Mouse (Mus musculus) left cerebral cortex, adult 2 months (tissue): ENCODE results near the gene Zc3h14. TPM values are rescaled to one million over a fixed set of nuclear protein-coding genes. Genes with fewer than 3 reads are reported as not detected.

Source experiments
- DNase-seq, 2 experiments: peaks; one replicate each; pipeline ENCODE4 v3.0.0; 2021 to 2022; ENCODE audit warnings: low spot score in 2 of 2, mixed read lengths in 1 of 2; ENCODE audit errors: extremely low spot score in 1 of 2
- H3K27ac ChIP-seq: fragments of 200-600 bp; 2 replicates; pipeline ENCODE4 v1.8.1; 2022
- H3K4me3 ChIP-seq: fragments of 200-600 bp; 2 replicates; pipeline ENCODE4 v1.8.1; 2022
- CTCF ChIP-seq: fragments of 200-600 bp; IDR thresholded peaks from 2 replicates; pipeline ENCODE4 v1.8.1; 2022; ENCODE audit warnings: antibody characterized with exemption, mild to moderate bottlenecking, moderate library complexity
- intact Hi-C: fragments of 180-260 bp; cut with DNase I; formaldehyde crosslinking; loops from one replicate; pipeline ENCODE4 v1.15.1; 2025
- total RNA-seq, 2 experiments: library from RNA; stranded (reverse); gene quantifications; 2 replicates each; pipeline ENCODE4 v1.2.3; 2021

Gene Zc3h14
- total RNA-seq, 2 experiments from 2014 or later, result 93.1 to 96.1 TPM

DNA sequence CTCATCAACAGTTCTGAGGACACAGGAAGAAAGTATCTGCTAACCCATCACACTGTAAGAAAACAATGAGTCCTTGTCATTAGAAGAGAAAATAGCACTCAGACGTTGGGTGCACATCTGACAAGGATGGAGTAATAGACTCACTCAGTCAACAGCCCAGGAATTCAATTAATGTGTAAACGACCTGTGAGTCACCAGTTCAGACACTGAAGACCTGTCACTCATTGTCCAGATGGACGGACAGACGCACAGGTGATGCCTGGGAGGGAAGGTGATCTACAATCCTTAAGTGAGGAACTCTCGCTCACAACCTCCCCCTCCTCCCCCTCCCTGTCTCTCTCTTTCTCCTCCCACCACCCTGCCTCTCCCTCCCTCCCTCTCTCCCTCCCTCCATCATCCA is 21.8 kb upstream of the Zc3h14 start:
- DNase-seq, result no peak
- intact Hi-C loops, result no loop called here
- no peak for TF ChIP-seq CTCF
- Histone ChIP-seq H3K27ac (no peak overlapping the region), H3K4me3 (no peak overlapping the region)

GRCm38 (mm10) chr12:98726078-98726477 is 20.7 kb upstream of the Zc3h14 start:
- no peak for TF ChIP-seq CTCF
- intact Hi-C loops, result no loop called here
- Histone ChIP-seq H3K4me3 (no peak overlapping the region), H3K27ac (no peak overlapping the region)
- DNase-seq, result no peak

DNA sequence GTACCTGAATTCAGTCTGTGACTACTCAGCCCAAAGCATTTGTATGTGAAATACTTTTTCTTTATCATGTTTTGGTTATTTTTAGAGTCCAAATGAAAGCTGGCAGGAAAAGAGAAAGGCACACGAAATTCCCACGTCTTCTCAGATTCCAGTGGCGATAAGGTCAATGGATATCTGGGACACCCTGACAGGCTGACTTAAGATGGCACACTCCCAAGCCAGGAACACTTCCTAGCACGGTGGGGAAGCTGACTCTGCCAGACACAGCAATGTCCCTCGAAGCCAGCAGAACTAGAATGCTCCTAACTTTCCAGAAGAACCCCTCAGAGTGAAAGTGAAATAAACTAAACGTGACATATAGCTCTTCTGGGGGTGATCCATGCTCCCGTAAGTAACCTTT is 19.6 kb upstream of the Zc3h14 start:
- H3K27ac ChIP-seq, result no peak overlapping the region
- DNase-seq, result no peak
- no peak overlapping the region for H3K4me3 ChIP-seq
- intact Hi-C loops, result no loop called here
- TF ChIP-seq CTCF, result no peak

- DNase-seq, result no peak
- intact Hi-C loops, result no loop called here
- Histone ChIP-seq H3K27ac (no peak overlapping the region), H3K4me3 (no peak overlapping the region)
- no peak for TF ChIP-seq CTCF
Measured at GRCm38 (mm10) chr12:98730682-98731081, 16.1 kb upstream of the Zc3h14 start.

- intact Hi-C loops, result no loop called here
- Histone ChIP-seq H3K27ac (no peak overlapping the region), H3K4me3 (peak overlapping the region; percentile 81)
- TF ChIP-seq CTCF, result no peak
- DNase-seq, result no peak
Measured at GRCm38 (mm10) chr12:98733165-98733564, 13.6 kb upstream of the Zc3h14 start.

DNA sequence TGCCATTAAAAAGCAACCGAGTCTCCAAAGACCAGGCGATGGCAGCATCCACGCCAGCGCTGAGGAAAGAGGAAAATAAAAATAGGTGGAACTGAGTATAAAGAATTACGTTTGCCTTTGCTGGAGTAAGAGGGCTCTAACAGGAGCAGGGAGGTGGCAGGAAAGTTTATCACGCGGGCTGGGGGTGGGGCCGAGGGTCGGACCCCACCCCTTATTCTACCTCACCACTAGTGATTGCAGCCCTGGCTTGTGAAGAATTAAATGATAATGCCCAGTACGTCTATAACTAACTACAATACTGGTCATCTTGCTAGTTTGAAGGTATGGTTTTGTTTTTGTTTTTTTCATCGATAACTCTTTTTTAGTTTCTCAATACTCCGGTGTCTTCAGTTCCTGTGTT is 13.0 kb upstream of the Zc3h14 start:
- H3K4me3 ChIP-seq, result peak overlapping the region; percentile 81
- TF ChIP-seq CTCF, result no peak
- no peak for DNase-seq
- peak overlapping the region; percentile 40; the same call in 1 of the 2 replicates for H3K27ac ChIP-seq
- intact Hi-C loops, result no loop called here

- H3K4me3 ChIP-seq, result peak overlapping the region; percentile 81
- DNase-seq, result peak; percentile 84 to 91
- intact Hi-C loops, result no loop called here
Measured at GRCm38 (mm10) chr12:98734246-98734879, 12.4 kb upstream of the Zc3h14 start.

DNA sequence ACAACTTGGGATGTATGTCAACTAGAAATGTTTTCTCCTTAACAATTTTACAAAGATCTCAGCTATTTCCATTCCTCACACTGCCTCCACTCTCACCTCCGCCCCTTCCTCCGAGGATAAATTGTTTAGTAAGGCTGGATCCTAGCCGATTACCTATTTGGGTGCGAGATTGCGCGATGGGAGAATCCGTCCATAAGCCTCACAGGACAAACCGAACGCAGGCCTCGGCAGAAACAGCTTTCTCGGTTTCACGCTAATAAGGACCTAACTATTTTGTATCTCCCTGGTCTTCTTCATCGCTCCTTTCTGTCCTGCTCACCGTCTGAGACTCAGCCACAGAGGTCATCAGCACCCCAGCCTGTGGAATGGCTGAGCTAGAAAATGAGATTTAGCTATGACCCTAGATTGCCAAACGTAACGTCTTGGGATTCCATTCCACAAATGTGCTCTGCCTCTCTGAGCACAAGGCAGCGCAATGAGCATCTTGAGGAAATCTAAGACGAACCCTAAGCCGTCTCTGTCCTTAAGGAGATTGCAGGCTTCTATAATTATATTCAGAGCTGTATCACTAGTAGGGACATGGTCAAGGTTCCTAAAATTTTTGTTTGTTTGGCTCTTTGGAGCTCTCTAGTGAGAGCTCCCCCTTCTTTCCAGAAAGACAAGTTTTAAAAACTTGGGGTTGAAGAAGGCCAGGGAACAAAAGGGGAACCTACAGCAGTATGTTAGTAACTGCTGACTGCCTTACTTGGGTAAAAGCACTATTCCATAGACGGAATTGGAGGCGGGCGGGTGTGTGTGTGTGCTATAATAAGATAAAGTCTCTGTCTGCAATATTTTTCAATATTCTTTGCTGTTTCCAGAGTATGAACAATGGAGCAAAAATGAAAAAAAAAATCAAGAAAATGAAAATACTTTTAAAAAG is 11.6 kb upstream of the Zc3h14 start:
- Histone ChIP-seq H3K27ac (peak overlapping the region; percentile 85), H3K4me3 (peak overlapping the region; percentile 81)
- intact Hi-C loops, result no loop called here
- no peak for TF ChIP-seq CTCF
- no peak for DNase-seq

More at GRCm38 (mm10) chr12:98734246-98734879, 12.4 kb upstream of the Zc3h14 start:
- no peak; the same call in none of the 2 replicates for TF ChIP-seq CTCF
- H3K27ac ChIP-seq, result peak overlapping the region; percentile 85

DNA sequence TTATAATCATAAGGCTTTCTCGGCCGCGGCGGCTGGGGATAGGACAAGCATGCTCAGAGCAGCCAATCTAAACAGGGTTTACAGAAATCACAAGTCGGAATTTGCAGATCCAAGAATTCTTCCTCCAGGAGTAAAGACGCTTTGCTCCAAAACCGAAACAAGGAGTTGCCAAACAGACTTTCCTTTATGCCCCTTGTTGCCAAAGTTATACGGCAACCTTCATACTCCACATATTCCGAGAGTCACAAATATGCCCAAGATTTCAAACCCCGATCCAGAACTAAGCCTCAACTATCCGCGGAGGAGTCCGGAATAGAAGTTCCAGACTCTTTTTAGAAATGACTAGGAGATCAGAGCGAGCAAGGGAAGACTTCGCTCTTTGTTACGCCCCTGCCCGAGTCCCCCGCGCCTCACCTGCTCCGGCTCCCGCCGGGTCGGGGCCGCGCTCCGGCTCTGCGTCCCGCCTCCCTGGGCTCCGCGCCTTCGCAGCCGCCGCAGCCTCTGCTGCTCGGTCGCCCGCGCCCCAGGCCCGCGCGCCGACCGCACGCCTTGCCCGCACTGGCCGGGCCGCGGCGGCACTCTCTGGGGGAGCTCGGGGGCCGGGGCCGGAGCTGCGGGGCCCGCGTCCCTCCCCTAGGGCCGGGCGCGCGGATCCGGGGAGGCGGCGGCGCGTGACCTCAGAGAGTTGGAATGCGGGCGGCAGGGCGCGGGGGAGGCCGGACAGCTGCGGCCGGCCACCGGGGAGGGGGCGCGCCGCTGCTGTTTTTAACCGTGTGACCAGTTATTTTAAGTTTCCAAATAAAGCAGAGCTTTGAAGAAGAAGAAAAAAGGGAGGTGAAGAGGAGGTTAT is 9.6 kb upstream of the Zc3h14 start, which contains the start of gene Ptpn21:
Ptpn21 (minus strand) TSS at position 455 of the 850 bp plus-strand sequence.
- no peak for TF ChIP-seq CTCF
- DNase-seq, result peak in 1 of 2 experiments; percentile 49

GRCm38 (mm10) chr12:98737801-98738350 is 8.9 kb upstream of the Zc3h14 start:
- Histone ChIP-seq H3K27ac (peak overlapping the region; percentile 67), H3K4me3 (peak overlapping the region; percentile 62)
- TF ChIP-seq CTCF, result no peak
- intact Hi-C loops, result loop anchor here (1.0 kb wide), 1 partner anchor 8 kb away; the partner anchor contains the start of gene Zc3h14
- no peak for DNase-seq

More for the DNA sequence above, 9.6 kb upstream of the Zc3h14 start, which contains the start of gene Ptpn21:
- Histone ChIP-seq H3K27ac (peak within 1 kb of the TSS; percentile 67), H3K4me3 (peak within 1 kb of the TSS; percentile 62)
- intact Hi-C loops, result no loop called here

DNA sequence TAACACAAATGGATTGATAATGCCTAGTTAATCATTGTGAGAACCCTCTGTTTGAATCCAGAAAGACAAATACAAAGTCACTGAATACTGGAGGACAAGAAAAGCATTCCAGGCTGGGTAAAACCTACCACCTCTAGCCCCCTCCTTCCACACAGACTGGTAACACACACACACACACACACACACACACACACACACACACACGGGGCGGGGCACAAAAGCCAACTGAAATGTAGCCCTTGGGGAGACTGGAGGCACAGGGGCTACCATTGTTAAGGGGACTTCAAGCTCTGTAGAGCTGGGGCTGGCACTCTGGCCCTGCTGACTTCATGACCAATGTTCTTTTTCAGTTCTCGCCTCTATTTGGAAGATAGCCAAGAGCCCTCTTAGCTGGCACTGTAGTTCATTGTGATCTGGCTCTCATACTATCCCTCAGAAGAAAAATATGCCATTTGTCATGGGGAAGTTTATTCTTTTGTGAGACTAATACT is 5.7 kb upstream of the Zc3h14 start:
- no peak for DNase-seq

More for the DNA sequence above, 5.7 kb upstream of the Zc3h14 start:
- no peak overlapping the region for H3K27ac ChIP-seq
- intact Hi-C loops, result no loop called here
- no peak for TF ChIP-seq CTCF
- H3K4me3 ChIP-seq, result no peak overlapping the region
